Mouse (Mus musculus): ENCODE data around the gene Naa38. TPM values are rescaled to one million over a fixed set of nuclear protein-coding genes. Genes with fewer than 3 reads are reported as not detected.

Naa38 gene
- total RNA-seq (2017) = 181 and 216 TPM in 2 replicates

GRCm38 (mm10) chr11:69395235-69395633 is at the start of gene Naa38, which contains the start of gene Cyb5d1:
Gene Naa38 (plus strand): TSS chr11:69395487.
Gene Cyb5d1 (minus strand): TSS chr11:69395631.
- ATAC-seq (replicated peaks; ENCODE audit: low read depth, poor library complexity, severe bottlenecking) = peak; percentile 62

- ATAC-seq (replicated peaks; ENCODE audit: low read depth, poor library complexity, severe bottlenecking) = no peak
These were observed 48.8 kb upstream of the Naa38 start for GRCm38 (mm10) chr11:69346441-69346840.

- ATAC-seq (replicated peaks; ENCODE audit: low read depth, poor library complexity, severe bottlenecking) = no peak
These were observed 38.7 kb upstream of the Naa38 start for GRCm38 (mm10) chr11:69356544-69356943.

- no peak for ATAC-seq (replicated peaks; ENCODE audit: low read depth, poor library complexity, severe bottlenecking)
These were observed 37.6 kb upstream of the Naa38 start for GRCm38 (mm10) chr11:69357690-69358089.

GRCm38 (mm10) chr11:69362021-69362420 is 33.3 kb upstream of the Naa38 start:
- ATAC-seq (replicated peaks; ENCODE audit: low read depth, poor library complexity, severe bottlenecking) = no peak

- ATAC-seq (replicated peaks; ENCODE audit: low read depth, poor library complexity, severe bottlenecking) = no peak
These were observed 32.8 kb upstream of the Naa38 start for GRCm38 (mm10) chr11:69362479-69362878.

- no peak for ATAC-seq (replicated peaks; ENCODE audit: low read depth, poor library complexity, severe bottlenecking)
These were observed 30.9 kb upstream of the Naa38 start for GRCm38 (mm10) chr11:69364376-69364775.

GRCm38 (mm10) chr11:69364910-69365309 is 30.4 kb upstream of the Naa38 start:
- no peak for ATAC-seq (replicated peaks; ENCODE audit: low read depth, poor library complexity, severe bottlenecking)

GRCm38 (mm10) chr11:69365722-69366121 is 29.6 kb upstream of the Naa38 start:
- ATAC-seq (replicated peaks; ENCODE audit: low read depth, poor library complexity, severe bottlenecking) = no peak

- ATAC-seq (replicated peaks; ENCODE audit: low read depth, poor library complexity, severe bottlenecking) = peak; percentile 75
These were observed 29.0 kb upstream of the Naa38 start for GRCm38 (mm10) chr11:69366157-69366854.

GRCm38 (mm10) chr11:69366855-69367615 is 28.3 kb upstream of the Naa38 start:
- no peak for ATAC-seq (replicated peaks; ENCODE audit: low read depth, poor library complexity, severe bottlenecking)

- ATAC-seq (replicated peaks; ENCODE audit: low read depth, poor library complexity, severe bottlenecking) = 0 out of 2 replicates have a peak, but pooled peaks have one; percentile 2
These were observed 27.5 kb upstream of the Naa38 start for GRCm38 (mm10) chr11:69367616-69368355.

- no peak for ATAC-seq (replicated peaks; ENCODE audit: low read depth, poor library complexity, severe bottlenecking)
These were observed 26.7 kb upstream of the Naa38 start for GRCm38 (mm10) chr11:69368356-69369214.

- no peak for ATAC-seq (replicated peaks; ENCODE audit: low read depth, poor library complexity, severe bottlenecking)
These were observed 25.9 kb upstream of the Naa38 start, which contains the start of gene Chd3 for GRCm38 (mm10) chr11:69369215-69369989. Gene Chd3 (minus strand): TSS chr11:69369406.

- no peak for ATAC-seq (replicated peaks; ENCODE audit: low read depth, poor library complexity, severe bottlenecking)
These were observed 25.1 kb upstream of the Naa38 start for GRCm38 (mm10) chr11:69369990-69370816.

GRCm38 (mm10) chr11:69370817-69371215 is 24.5 kb upstream of the Naa38 start:
- ATAC-seq (replicated peaks; ENCODE audit: low read depth, poor library complexity, severe bottlenecking) = no peak

- ATAC-seq (replicated peaks; ENCODE audit: low read depth, poor library complexity, severe bottlenecking) = no peak
These were observed 23.7 kb upstream of the Naa38 start for GRCm38 (mm10) chr11:69371601-69372000.

All from common myeloid progenitor, adult 5-6 weeks (primary cell).